Mouse (Mus musculus) lung, embryonic 15.5 days (tissue): ENCODE measurements around the gene Gm42669. TPM values are rescaled to one million over a fixed set of nuclear protein-coding genes. Genes with fewer than 3 reads are reported as not detected.

Experiments
- ATAC-seq: fragments of 200-750 bp; cut with Nextera tagmentation; 2 replicates; pipeline ENCODE4 v1.8.0; 2017; ENCODE audit warnings: moderate number of reproducible peaks, borderline replicate concordance; ENCODE audit not compliant: low FRiP score, low TSS enrichment; ENCODE audit errors: extremely low read depth
- H3K27ac ChIP-seq: fragments of 300-500 bp; sonication (generic); 2 replicates; pipeline ENCODE4 v1.5.1; 2015; ENCODE audit warnings: moderate library complexity, mild to moderate bottlenecking, inconsistent platforms
- H3K27me3 ChIP-seq: fragments of 300-500 bp; sonication (generic); 2 replicates; pipeline ENCODE4 v1.6.1; 2015; ENCODE audit warnings: inconsistent platforms
- H3K36me3 ChIP-seq: fragments of 300-500 bp; sonication (generic); 2 replicates; pipeline ENCODE4 v1.6.1; 2015; ENCODE audit warnings: inconsistent platforms
- H3K4me1 ChIP-seq: fragments of 300-500 bp; sonication (generic); 2 replicates; pipeline ENCODE4 v1.6.1; 2015; ENCODE audit warnings: inconsistent platforms
- H3K4me2 ChIP-seq: fragments of 300-500 bp; sonication (generic); 2 replicates; pipeline ENCODE4 v1.6.1; 2015; ENCODE audit warnings: inconsistent platforms, mild to moderate bottlenecking, moderate library complexity
- H3K4me3 ChIP-seq: fragments of 300-500 bp; sonication (generic); 2 replicates; pipeline ENCODE4 v1.5.1; 2015; ENCODE audit warnings: mild to moderate bottlenecking, inconsistent platforms
- H3K9ac ChIP-seq: fragments of 300-500 bp; sonication (generic); 2 replicates; pipeline ENCODE4 v1.6.1; 2015; ENCODE audit warnings: inconsistent platforms
- H3K9me3 ChIP-seq: fragments of 300-500 bp; sonication (generic); 2 replicates; pipeline ENCODE4 v1.6.1; 2016; ENCODE audit warnings: inconsistent platforms
- WGBS: fragments of 180-500 bp; shearing (Covaris S2); methylation state at CpG from one replicate; pipeline ENCODE4 v1.1.7; 2015; 5-methylcytosine and 5-hydroxymethylcytosine counted together
- polyA plus RNA-seq: library from polyadenylated mRNA; unstranded; fragments of >200 nt; fragmentation: Nextera tagmentation; extraction: Ambion mirVana; gene quantifications from 2 replicates; pipeline ENCODE4 v1.2.1, GENCODE M21; 2015

The Gm42669 gene
- polyA plus RNA-seq, 1 experiment from 2014 or later = 0.36 TPM

GRCm38 (mm10) chr5:107598380-107598779, 91.0 kb downstream of the Gm42669 start:
- no peak for ATAC-seq

DNA sequence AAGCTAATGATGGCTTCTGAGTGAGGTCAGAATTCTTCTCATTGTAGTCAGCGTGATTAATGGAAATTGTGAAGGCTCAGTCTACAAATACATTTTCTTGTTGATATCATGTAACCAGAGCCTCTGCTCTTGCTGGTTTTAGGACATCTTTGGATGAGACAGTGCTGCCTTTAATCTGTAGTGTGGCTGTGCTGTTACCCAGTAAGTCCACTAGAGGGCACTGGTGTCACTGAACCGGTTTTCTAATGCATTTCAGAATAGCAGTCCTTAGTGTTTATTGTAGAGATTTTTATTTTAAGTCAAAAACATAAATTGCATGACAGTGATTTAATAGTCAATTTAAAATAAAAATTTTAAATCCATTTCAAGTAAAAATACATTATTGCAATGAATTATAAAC, 103.8 kb downstream of the Gm42669 start:
- Histone ChIP-seq H3K9ac (no peak overlapping the region), H3K4me1 (no peaks in the 10 kb centered on the region), H3K36me3 (0 out of 2 replicates have a peak, but pooled peaks cover 6% of the 10 kb centered on the region), H3K4me3 (no peak overlapping the region), H3K9me3 (no peaks in the 10 kb centered on the region), H3K27me3 (no peaks in the 10 kb centered on the region), H3K27ac (no peak overlapping the region), H3K4me2 (no peak overlapping the region)
- WGBS = 3% methylated on average over 2 of the region's 2 CpGs
- ATAC-seq = no peak

More at GRCm38 (mm10) chr5:107598380-107598779, 91.0 kb downstream of the Gm42669 start:
- peaks cover 11% of the 10 kb centered on the region for H3K4me1 ChIP-seq
- peak overlapping the region; percentile 62 for H3K9ac ChIP-seq
- H3K9me3 ChIP-seq = no peaks in the 10 kb centered on the region
- WGBS = 28% methylated on average over 4 of the region's 4 CpGs
- peaks cover 18% of the 10 kb centered on the region for H3K36me3 ChIP-seq
- no peak overlapping the region for H3K27ac ChIP-seq
- no peaks in the 10 kb centered on the region for H3K27me3 ChIP-seq
- peak overlapping the region; percentile 82 for H3K4me3 ChIP-seq
- peak overlapping the region; percentile 59 for H3K4me2 ChIP-seq

DNA sequence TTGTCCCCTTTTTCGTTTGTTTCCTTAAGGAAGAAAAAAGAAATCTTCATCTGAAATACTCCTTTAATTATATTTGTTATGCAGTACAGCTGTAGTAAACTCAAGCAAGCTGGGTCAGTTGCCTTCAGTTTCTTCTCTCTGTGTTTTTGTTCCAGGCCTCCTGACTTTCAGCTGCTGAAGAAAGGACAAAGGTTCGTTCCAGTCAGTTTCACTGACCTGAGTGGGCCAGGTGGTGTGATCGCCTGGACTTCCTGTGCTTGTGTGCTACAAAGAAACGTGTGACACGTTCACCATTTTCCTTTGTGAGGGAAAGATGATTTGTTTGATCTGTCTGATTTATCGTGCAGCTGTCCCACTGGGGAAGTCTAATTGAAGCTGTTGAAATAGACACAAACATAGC, 110.6 kb downstream of the Gm42669 start:
- H3K9me3 ChIP-seq = no peaks in the 10 kb centered on the region
- 70% methylated on average over 6 of the region's 6 CpGs for WGBS

GRCm38 (mm10) chr5:107621327-107621726, 113.9 kb downstream of the Gm42669 start:
- WGBS = 87% methylated on average over 3 of the region's 3 CpGs
- ATAC-seq = no peak
- Histone ChIP-seq H3K9me3 (no peaks in the 10 kb centered on the region), H3K27ac (no peak overlapping the region), H3K4me3 (no peak overlapping the region), H3K36me3 (peaks cover 12% of the 10 kb centered on the region; the same call in 1 of the 2 replicates), H3K9ac (no peak overlapping the region), H3K4me2 (no peak overlapping the region), H3K27me3 (no peaks in the 10 kb centered on the region), H3K4me1 (no peaks in the 10 kb centered on the region)

More for the DNA sequence above, 110.6 kb downstream of the Gm42669 start:
- no peak for ATAC-seq
- Histone ChIP-seq H3K4me3 (no peak overlapping the region), H3K9ac (no peak overlapping the region), H3K27me3 (no peaks in the 10 kb centered on the region), H3K4me2 (no peak overlapping the region), H3K36me3 (peaks cover 10% of the 10 kb centered on the region; the same call in 1 of the 2 replicates), H3K27ac (no peak overlapping the region), H3K4me1 (no peaks in the 10 kb centered on the region)

Other genes with a start within 250 kb of the Gm42669 start
- 20.0 and 22.2 TPM in 2 replicates for gene Tgfbr3, start 218.0 kb upstream of the Gm42669 start, polyA plus RNA-seq
- 1.4 and 2.1 TPM in 2 replicates for gene Brdt, start 176.5 kb upstream of the Gm42669 start, polyA plus RNA-seq
- gene Ephx4, start 104.9 kb upstream of the Gm42669 start, polyA plus RNA-seq = 2.5 TPM in 2 replicates
- gene Lpcat2b, start 76.1 kb upstream of the Gm42669 start, polyA plus RNA-seq = not detected in 2 replicates
- gene Btbd8, start 69.6 kb upstream of the Gm42669 start, polyA plus RNA-seq = 4.8 and 5.6 TPM in 2 replicates
- 0.05 TPM in 2 replicates for gene 1700028K03Rik, start 27.1 kb downstream of the Gm42669 start, polyA plus RNA-seq
- gene Rpap2, start 89.8 kb downstream of the Gm42669 start, polyA plus RNA-seq = 14.4 and 14.7 TPM in 2 replicates
- 23.4 and 24.6 TPM in 2 replicates for gene Glmn, start 90.3 kb downstream of the Gm42669 start, polyA plus RNA-seq
- gene Gfi1, start 218.4 kb downstream of the Gm42669 start, polyA plus RNA-seq = 0.23 and 0.86 TPM in 2 replicates